Mouse (Mus musculus): Measurements from ENCODE around the gene Gm4565. TPM values are rescaled to one million over a fixed set of nuclear protein-coding genes. Genes with fewer than 3 reads are reported as not detected.
"Not testable (repeated sequence)": the region's sequence is repeated elsewhere in the genome, so short reads cannot be mapped to it uniquely, and the experiment has no call there.

Gm4565 gene
- not detected in 2 replicates for polyA plus RNA-seq (2012; rRNA removed)

DNA sequence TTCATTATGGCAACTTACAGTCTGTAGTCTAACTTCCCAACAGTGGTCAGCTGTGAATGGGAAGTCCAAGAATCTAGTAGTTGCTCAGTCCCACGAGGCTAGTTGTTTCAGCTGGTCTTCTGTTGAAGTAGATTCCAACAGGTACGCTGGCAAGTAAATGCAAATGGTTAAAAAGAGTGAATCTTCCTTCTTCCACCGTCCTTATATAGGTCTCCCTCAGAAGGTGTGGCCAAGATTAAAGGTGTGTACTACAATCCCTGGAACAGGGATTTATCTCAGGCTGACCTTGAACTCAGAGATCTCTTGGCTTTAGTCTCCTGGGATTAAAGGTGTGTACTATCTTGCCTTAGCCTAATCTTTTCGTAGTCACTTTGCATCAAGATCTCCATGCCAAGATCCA lies at the start of gene Gm4565:
TSS of gene Gm4565 (minus strand) at position 101 of the 400 bp plus-strand sequence.
- WGBS = 76% methylated on average over 2 of the region's 4 CpGs
- DNase-seq (ENCODE audit: low read depth, low spot score) = not testable (repeated sequence)

- WGBS = no CpG with 5 or more reads among the region's 3 CpGs
- DNase-seq (ENCODE audit: low read depth, low spot score) = not testable (repeated sequence)
Observed at GRCm38 (mm10) chr7:22565243-22565642, 22.7 kb downstream of the Gm4565 start, which contains the start of gene Gm4201. Gene Gm4201 (minus strand): TSS chr7:22565343.

- DNase-seq (ENCODE audit: low read depth, low spot score) = not testable (repeated sequence)
- no CpG with 5 or more reads among the region's 1 CpGs for WGBS
Observed at GRCm38 (mm10) chr7:22534787-22535186, 53.1 kb downstream of the Gm4565 start, which contains the start of gene Gm8677. Gene Gm8677 (minus strand): TSS chr7:22534887.

Other genes starting within 250 kb of the Gm4565 start
- gene Gm8660, start 217.1 kb downstream of the Gm4565 start, polyA plus RNA-seq (2012; rRNA removed) = not detected in 2 replicates
- not detected in 2 replicates for gene Vmn1r148, start 174.5 kb downstream of the Gm4565 start, polyA plus RNA-seq (2012; rRNA removed)
- gene Vmn1r149, start 149.9 kb downstream of the Gm4565 start, polyA plus RNA-seq (2012; rRNA removed) = not detected in 2 replicates
- gene Gm10665, start 124.1 kb downstream of the Gm4565 start, polyA plus RNA-seq (2012; rRNA removed) = not detected in 2 replicates
- gene Vmn1r151, start 88.4 kb downstream of the Gm4565 start, polyA plus RNA-seq (2012; rRNA removed) = not detected in 2 replicates
- gene Vmn1r152, start 65.2 kb downstream of the Gm4565 start, polyA plus RNA-seq (2012; rRNA removed) = not detected in 2 replicates
- not detected in 2 replicates for gene Gm8677, start 53.2 kb downstream of the Gm4565 start, polyA plus RNA-seq (2012; rRNA removed)
- not detected in 2 replicates for gene Gm4201, start 22.8 kb downstream of the Gm4565 start, polyA plus RNA-seq (2012; rRNA removed)
- gene Vmn1r155, start 69.9 kb upstream of the Gm4565 start, polyA plus RNA-seq (2012; rRNA removed) = not detected in 2 replicates
- gene Gm8693, start 104.2 kb upstream of the Gm4565 start, polyA plus RNA-seq (2012; rRNA removed) = not detected in 2 replicates
- gene Gm4567, start 131.6 kb upstream of the Gm4565 start, polyA plus RNA-seq (2012; rRNA removed) = not detected in 2 replicates
- gene Vmn1r157, start 173.6 kb upstream of the Gm4565 start, polyA plus RNA-seq (2012; rRNA removed) = not detected in 2 replicates
- gene Vmn1r158, start 202.7 kb upstream of the Gm4565 start, polyA plus RNA-seq (2012; rRNA removed) = not detected in 2 replicates

All from large intestine, adult 2 months (tissue).